Mouse (Mus musculus): ENCODE results near the gene Cd209g. TPM values are rescaled to one million over a fixed set of nuclear protein-coding genes. Genes with fewer than 3 reads are reported as not detected.
"Not testable (repeated sequence)": the region's sequence is repeated elsewhere in the genome, so short reads cannot be mapped to it uniquely, and the experiment has no call there.

The Cd209g gene
- not detected for total RNA-seq (2021)
- long read RNA-seq, experiment 1 = 0 reads
- long read RNA-seq, experiment 2 = 0 reads

GRCm38 (mm10) chr8:4133798-4134197 lies at the start of gene Cd209g:
Cd209g (plus strand) TSS chr8:4134098.
- DNase-seq (ENCODE audit: low spot score in 2 of 2) = no peak

DNA sequence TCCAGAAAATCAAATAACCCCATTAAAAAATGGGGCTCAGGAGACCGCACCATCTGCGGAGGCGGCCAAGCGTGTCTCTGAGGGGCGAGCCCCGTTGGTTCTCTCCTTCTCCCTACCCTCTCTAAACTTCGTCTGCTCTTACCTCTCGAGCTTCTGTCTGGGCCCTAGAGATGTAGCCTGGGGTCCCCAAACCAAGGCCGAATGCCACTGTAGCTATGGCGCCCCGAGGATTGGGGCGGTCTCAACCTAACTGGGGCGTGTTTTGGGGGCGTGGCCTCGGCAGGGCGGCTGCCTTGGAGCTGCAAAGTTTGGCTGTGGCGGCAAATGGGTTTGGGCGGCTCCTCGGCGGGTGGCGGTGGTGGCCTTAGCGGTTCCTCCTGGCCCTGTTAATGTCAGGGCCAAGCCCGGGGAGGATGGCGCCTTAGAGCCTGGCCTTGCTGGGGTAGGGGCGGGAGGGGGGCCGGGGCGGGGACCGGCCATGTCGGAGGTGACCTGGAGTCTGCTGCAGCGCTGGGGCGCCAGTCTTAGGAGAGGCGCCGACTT lies 46.6 kb upstream of the Cd209g start:
- not testable (repeated sequence) for DNase-seq (ENCODE audit: low spot score in 2 of 2)

DNA sequence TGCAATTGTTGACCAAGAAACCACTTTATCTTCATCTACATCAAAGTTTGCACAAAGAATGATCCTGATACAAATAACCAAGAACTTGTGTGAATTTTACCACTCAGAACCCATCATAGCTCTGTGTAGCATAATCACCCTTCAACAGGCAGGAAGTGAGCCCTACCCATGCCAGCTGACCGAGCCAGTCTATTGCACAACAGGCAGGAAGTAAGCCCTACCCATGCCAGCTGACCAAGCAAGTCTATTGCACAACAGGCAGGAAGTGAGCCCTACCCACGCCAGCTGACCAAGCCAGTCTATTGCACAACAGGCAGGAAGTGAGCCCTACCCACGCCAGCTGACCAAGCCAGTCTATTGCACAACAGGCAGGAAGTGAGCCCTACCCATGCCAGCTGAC lies 45.4 kb upstream of the Cd209g start:
- DNase-seq (ENCODE audit: low spot score in 2 of 2) = not testable (repeated sequence)

- DNase-seq (ENCODE audit: low spot score in 2 of 2) = not testable (repeated sequence)
These were observed 28.2 kb upstream of the Cd209g start, which contains the start of gene Cd209f for GRCm38 (mm10) chr8:4105735-4106134. Cd209f (minus strand) TSS chr8:4105835.

DNA sequence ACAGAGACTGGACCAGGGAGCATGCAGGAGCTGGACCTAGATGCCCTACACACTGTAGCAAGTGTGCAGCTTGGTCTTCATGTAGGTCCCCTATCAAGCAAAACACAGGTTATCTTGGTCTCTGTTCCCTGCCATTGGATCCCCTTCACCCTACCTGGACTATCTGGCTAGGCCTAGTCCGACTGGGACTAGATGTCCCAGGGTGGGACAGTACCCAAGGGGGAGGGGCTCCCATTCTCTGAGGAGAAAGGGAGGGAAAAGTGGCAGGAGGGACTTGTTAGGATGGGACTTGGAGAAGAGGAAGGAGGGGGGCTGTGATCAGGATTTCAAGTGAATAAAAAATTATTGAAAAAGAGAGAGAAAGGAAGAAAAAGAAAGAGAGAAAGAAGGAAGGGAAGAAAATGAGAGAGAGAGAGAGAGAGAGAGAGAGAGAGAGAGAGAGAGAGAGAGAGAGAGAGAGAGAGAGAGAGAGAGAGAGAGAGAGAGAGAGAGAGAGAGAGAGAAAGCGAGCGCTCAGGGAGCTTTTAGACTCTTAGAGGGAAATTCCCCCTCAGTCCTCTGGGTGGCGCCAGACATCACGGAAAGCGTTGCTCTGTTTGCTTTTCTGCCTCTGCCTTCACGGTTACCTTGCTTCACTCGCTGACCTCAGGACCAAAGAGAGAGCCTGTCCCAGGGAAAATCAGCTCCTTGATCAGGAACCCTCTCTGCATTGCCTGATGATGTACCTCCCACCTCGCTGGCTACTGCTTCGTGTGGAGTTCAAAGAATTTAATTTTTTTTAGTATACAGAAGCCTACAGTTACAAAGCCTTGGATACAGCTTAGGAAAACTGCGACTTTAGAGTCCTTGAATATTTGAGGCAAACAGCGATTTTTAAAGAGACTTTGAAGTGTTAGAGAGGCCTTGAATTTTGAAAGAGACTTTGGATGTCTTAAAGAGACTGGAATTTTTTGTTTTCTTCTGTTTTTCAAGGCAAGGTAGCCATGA lies 6.1 kb downstream of the Cd209g start:
- peak; percentile 74 to 75 for DNase-seq (ENCODE audit: low spot score in 2 of 2)

- DNase-seq (ENCODE audit: low spot score in 2 of 2) = no peak
These were observed 7.8 kb downstream of the Cd209g start for GRCm38 (mm10) chr8:4141721-4142120.

DNA sequence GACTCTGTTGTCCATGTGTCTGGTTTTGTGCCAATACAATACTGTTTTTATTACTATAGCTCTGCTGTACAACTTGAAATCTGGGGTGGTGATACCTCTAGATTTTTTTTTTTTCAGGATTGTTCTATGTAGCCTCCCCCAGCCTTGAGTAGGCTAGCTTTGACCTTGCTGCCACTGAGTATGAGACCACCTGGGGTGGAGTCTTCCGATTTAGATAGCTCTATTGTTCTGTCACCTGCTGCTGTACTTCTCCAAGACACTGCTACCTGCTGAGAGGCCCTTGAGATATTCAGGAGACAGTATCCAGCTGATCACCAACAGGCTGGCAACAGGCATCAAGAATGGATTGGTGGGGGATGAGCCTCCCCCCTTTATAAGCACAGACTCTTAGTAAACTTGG lies 13.4 kb downstream of the Cd209g start:
- DNase-seq (ENCODE audit: low spot score in 2 of 2) = no peak

DNA sequence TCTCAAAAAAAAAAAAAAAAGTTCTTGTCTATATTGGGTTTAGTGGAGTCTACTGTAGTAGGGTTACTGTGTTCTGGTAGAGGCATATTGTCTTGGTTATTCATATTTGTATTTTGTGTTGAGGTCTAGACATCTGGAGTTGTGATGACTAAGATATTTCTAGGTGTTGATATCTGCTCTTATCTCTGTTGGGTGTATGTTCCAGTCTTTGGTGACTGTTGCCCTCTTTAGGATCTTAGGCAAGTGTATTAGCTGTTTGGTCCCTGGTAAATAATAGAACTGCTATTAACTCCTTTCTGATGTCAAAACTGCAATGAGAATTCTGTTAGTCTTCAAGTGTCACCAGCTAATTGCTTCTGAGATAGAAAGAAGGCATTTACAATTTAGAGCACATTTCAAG lies 21.0 kb downstream of the Cd209g start:
- no peak for DNase-seq (ENCODE audit: low spot score in 2 of 2)

GRCm38 (mm10) chr8:4162786-4163185 lies 28.9 kb downstream of the Cd209g start:
- DNase-seq (ENCODE audit: low spot score in 2 of 2) = no peak

GRCm38 (mm10) chr8:4165176-4165851 lies 31.4 kb downstream of the Cd209g start:
- DNase-seq (ENCODE audit: low spot score in 2 of 2) = no peak

DNA sequence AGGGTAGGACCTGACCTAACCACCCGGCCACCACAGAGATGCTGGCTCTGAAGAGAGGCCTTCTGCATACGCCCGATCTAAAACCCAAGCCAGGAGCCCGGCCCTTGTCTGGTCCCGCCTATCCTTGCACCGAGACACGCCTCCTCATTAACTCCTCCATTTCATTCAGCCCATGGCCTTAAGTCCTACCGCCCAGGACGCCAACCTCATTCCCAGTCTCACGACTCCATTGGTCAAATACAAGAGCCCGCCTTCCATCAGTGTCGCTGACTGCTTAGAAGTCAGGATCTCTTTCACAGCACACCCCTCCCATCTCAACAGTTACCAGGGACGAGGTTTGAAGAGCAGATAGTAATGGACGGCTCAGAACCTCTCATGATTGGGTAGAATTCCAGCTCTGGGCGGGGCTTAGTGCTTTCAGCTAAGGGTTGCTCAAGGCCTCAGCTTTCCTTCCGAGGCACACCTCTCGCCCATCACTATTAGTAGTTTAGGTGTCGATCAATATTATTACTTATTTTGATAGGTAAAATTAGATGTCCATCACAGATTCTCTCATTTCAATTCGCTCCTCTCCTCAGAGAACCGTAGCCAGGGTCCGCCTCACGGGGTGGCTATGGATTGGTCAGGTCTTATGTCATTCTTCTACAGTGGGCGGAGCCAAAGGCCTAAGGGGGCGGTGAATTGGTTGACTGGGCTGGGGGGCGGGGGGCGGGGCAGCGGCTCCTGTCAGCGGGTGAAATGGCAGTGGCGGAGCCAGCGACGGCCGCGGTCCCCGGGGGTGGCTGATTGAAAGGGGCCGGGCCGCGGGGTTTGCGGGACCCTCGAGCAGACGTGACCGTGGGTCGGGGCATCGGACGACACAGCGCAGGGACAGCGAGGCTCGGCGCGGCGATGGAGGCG lies 32.2 kb downstream of the Cd209g start, which contains the start of gene Evi5l:
TSS of gene Evi5l (plus strand) at position 716 of the 900 bp plus-strand sequence.
- DNase-seq (ENCODE audit: low spot score in 2 of 2) = peak; percentile 99 to 100

- DNase-seq (ENCODE audit: low spot score in 2 of 2) = no peak
These were observed 33.1 kb downstream of the Cd209g start for GRCm38 (mm10) chr8:4166881-4167525.

- DNase-seq (ENCODE audit: low spot score in 2 of 2) = no peak
These were observed 34.0 kb downstream of the Cd209g start for GRCm38 (mm10) chr8:4167918-4168317.

DNA sequence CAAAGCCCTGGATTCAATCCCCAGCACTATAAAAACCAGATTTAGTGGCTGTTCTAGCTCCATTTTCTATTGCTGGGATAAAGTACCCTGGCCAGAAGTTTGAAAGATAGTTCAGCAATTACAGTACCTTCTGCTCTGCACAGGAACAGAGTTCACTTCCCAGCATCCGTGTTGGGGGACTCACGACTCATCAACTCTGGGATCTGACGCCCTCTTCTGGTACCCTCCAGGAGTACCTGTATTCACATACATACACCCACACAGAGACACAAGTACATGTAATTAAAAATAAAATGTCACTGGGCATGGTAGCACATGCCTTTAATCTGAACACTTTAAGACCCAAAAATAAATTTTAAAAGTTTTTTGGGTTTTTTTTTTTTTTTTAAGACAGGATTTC lies 38.6 kb downstream of the Cd209g start:
- no peak for DNase-seq (ENCODE audit: low spot score in 2 of 2)

- no peak for DNase-seq (ENCODE audit: low spot score in 2 of 2)
These were observed 40.1 kb downstream of the Cd209g start for GRCm38 (mm10) chr8:4174018-4174417.

- DNase-seq (ENCODE audit: low spot score in 2 of 2) = no peak
These were observed 49.5 kb downstream of the Cd209g start for GRCm38 (mm10) chr8:4183409-4183808.

GRCm38 (mm10) chr8:4186151-4186550 lies 52.3 kb downstream of the Cd209g start:
- no peak for DNase-seq (ENCODE audit: low spot score in 2 of 2)
